Mouse (Mus musculus) hindbrain, embryonic 16.5 days (tissue): ENCODE measurements around the gene Cacna1s. TPM values are rescaled to one million over a fixed set of nuclear protein-coding genes. Genes with fewer than 3 reads are reported as not detected.

Source experiments
- polyA plus RNA-seq: library from polyadenylated mRNA; unstranded; fragments of >200 nt; fragmentation: Nextera tagmentation; extraction: Ambion mirVana; gene quantifications from 2 replicates; pipeline ENCODE4 v1.2.1, GENCODE M21; 2015

The Cacna1s gene
- polyA plus RNA-seq, 1 experiment from 2014 or later, result 0.45 TPM

Other genes with a start within 250 kb of the Cacna1s start
- gene Lad1, start 234.2 kb upstream of the Cacna1s start, polyA plus RNA-seq, result 0.47 and 0.93 TPM in 2 replicates
- gene Tnnt2, start 216.4 kb upstream of the Cacna1s start, polyA plus RNA-seq, result 1.5 and 8.3 TPM in 2 replicates
- gene Pkp1, start 133.5 kb upstream of the Cacna1s start, polyA plus RNA-seq, result 0.09 and 0.14 TPM in 2 replicates
- 0.05 TPM in 1 of 2 replicates, not detected in the other for gene Igfn1, start 46.4 kb upstream of the Cacna1s start, polyA plus RNA-seq
- 188 and 207 TPM in 2 replicates for gene Tmem9, start 44.6 kb upstream of the Cacna1s start, polyA plus RNA-seq
- gene Ascl5, start 1.9 kb upstream of the Cacna1s start, polyA plus RNA-seq, result not detected in 2 replicates
- gene Kif21b, start 78.6 kb downstream of the Cacna1s start, polyA plus RNA-seq, result 43.6 and 44.3 TPM in 2 replicates
- not detected in 2 replicates for gene Mroh3, start 160.1 kb downstream of the Cacna1s start, polyA plus RNA-seq
- 2.6 TPM in 2 replicates for gene Inava, start 181.5 kb downstream of the Cacna1s start, polyA plus RNA-seq
- 1.4 TPM in 2 replicates for gene Gpr25, start 208.1 kb downstream of the Cacna1s start, polyA plus RNA-seq